Mouse (Mus musculus) forebrain, embryonic 12.5 days (tissue): Measurements from ENCODE around the gene Arid4a. TPM values are rescaled to one million over a fixed set of nuclear protein-coding genes. Genes with fewer than 3 reads are reported as not detected.

Experiments used
- ATAC-seq: fragments of 200-750 bp; cut with Nextera tagmentation; 2 replicates; pipeline ENCODE4 v1.8.0; 2017; ENCODE audit warnings: moderate TSS enrichment; ENCODE audit not compliant: low FRiP score
- H3K27ac ChIP-seq: fragments of 300-500 bp; sonication (generic); 2 replicates; pipeline ENCODE4 v1.5.1; 2016; ENCODE audit warnings: mild to moderate bottlenecking
- H3K27me3 ChIP-seq: fragments of 300-500 bp; sonication (generic); 2 replicates; pipeline ENCODE4 v1.6.1; 2016; ENCODE audit warnings: mild to moderate bottlenecking
- H3K36me3 ChIP-seq: fragments of 300-500 bp; sonication (generic); replicated peaks from 2 replicates; pipeline ENCODE4 v1.6.1; 2016; ENCODE audit warnings: mild to moderate bottlenecking
- H3K4me1 ChIP-seq: fragments of 300-500 bp; sonication (generic); 2 replicates; pipeline ENCODE4 v1.6.1; 2016
- H3K4me2 ChIP-seq: fragments of 300-500 bp; sonication (generic); 2 replicates; pipeline ENCODE4 v1.6.1; 2016; ENCODE audit warnings: mild to moderate bottlenecking, moderate library complexity
- H3K4me3 ChIP-seq: fragments of 300-500 bp; sonication (generic); replicated peaks from 2 replicates; pipeline ENCODE4 v1.5.1; 2016; ENCODE audit warnings: mild to moderate bottlenecking
- H3K9ac ChIP-seq: fragments of 300-500 bp; sonication (generic); 2 replicates; pipeline ENCODE4 v1.6.1; 2016; ENCODE audit warnings: mild to moderate bottlenecking
- H3K9me3 ChIP-seq: fragments of 300-500 bp; sonication (generic); 2 replicates; pipeline ENCODE4 v1.6.1; 2016
- WGBS: fragments of 180-500 bp; shearing (Covaris S2); methylation state at CpG from one replicate; pipeline ENCODE4 v1.1.7; 2016; 5-methylcytosine and 5-hydroxymethylcytosine counted together
- polyA plus RNA-seq: library from polyadenylated mRNA; unstranded; fragments of >200 nt; fragmentation: Nextera tagmentation; extraction: Ambion mirVana; gene quantifications from 2 replicates; pipeline ENCODE4 v1.2.1, GENCODE M21; 2016

The Arid4a gene
- polyA plus RNA-seq, 1 experiment from 2014 or later = 41.1 TPM

DNA sequence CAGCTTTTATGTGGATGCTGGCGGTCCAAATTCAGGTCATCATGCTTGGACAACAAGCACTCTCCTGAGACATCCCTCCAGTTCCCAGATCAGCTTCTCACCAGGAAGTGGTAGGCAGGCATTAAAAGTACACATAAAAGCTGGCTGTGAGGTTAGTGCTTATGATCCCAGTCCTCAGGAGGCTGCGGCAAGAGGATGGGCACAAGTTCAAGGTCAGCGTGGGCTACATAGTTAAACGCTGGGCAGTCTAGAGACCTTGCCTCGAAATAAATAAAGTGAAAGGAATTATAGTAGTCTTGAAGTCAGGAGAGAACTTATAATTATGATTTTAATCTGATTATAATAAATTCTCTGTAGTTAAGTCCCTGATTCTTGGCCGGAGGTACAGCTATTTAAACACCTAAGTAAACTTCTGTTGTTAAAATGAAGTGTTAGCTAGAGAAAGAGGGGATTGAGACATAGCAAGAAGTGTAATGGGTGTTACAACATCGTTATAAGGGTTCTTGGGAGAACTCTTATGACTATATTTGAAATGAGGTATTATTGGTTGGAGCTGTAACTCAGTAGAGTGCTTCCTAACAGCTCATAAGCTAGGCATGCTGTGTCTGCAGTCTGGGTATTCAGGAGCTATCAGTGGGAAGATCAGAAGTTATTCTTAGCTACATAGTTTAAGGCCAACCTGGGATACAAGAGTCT is 30.8 kb upstream of the Arid4a start:
- H3K36me3 ChIP-seq = peaks cover 81% of the 10 kb centered on the region
- no peak for ATAC-seq
- WGBS = 96% methylated on average over 7 of the region's 7 CpGs
- no peak overlapping the region for H3K9ac ChIP-seq
- H3K4me3 ChIP-seq = no peak overlapping the region
- no peak overlapping the region for H3K4me2 ChIP-seq
- H3K27me3 ChIP-seq = no peaks in the 10 kb centered on the region
- H3K4me1 ChIP-seq = no peaks in the 10 kb centered on the region
- no peaks in the 10 kb centered on the region for H3K9me3 ChIP-seq
- H3K27ac ChIP-seq = no peak overlapping the region

DNA sequence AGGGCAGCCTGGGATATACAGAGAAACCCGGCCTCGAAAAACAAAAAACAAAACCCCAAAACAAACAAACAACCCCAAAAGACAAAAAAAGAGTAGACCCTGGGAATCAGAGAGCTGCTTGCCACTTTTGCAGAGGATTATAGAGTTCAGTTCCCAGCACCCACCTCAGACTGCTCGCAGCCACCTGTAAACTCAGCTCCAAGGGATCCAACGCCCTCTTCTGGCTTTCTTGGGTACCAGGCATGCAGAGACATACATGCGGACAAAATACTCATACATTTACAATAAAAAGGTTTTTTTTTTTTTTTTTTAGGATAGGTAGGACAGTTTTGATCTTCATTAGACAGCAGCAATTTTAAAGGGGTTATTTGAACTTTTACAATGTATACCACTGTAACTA is 18.6 kb upstream of the Arid4a start:
- H3K27ac ChIP-seq = no peak overlapping the region
- H3K9ac ChIP-seq = no peak overlapping the region
- H3K4me3 ChIP-seq = no peak overlapping the region
- no peaks in the 10 kb centered on the region for H3K9me3 ChIP-seq
- no peaks in the 10 kb centered on the region for H3K27me3 ChIP-seq
- WGBS = 91% methylated on average over 5 of the region's 5 CpGs
- no peak overlapping the region for H3K4me2 ChIP-seq
- peaks cover 66% of the 10 kb centered on the region for H3K36me3 ChIP-seq
- no peaks in the 10 kb centered on the region; the same call in 1 of the 2 replicates for H3K4me1 ChIP-seq
- no peak for ATAC-seq

- no peak overlapping the region for H3K4me3 ChIP-seq
- H3K36me3 ChIP-seq = peaks cover 54% of the 10 kb centered on the region
These were observed 16.3 kb upstream of the Arid4a start for GRCm38 (mm10) chr12:70999423-70999903.

GRCm38 (mm10) chr12:71000344-71000743 is 15.4 kb upstream of the Arid4a start:
- Histone ChIP-seq H3K27ac (no peak overlapping the region), H3K4me3 (no peak overlapping the region), H3K9ac (no peak overlapping the region), H3K36me3 (peaks cover 57% of the 10 kb centered on the region), H3K4me2 (no peak overlapping the region), H3K9me3 (no peaks in the 10 kb centered on the region), H3K4me1 (no peaks in the 10 kb centered on the region; the same call in 1 of the 2 replicates), H3K27me3 (no peaks in the 10 kb centered on the region)
- ATAC-seq = no peak
- WGBS = 95% methylated on average over 1 of the region's 1 CpGs

More at GRCm38 (mm10) chr12:70999423-70999903, 16.3 kb upstream of the Arid4a start:
- ATAC-seq = no peak
- H3K4me1 ChIP-seq = no peaks in the 10 kb centered on the region; the same call in 1 of the 2 replicates
- WGBS = 67% methylated on average over 5 of the region's 5 CpGs
- H3K9me3 ChIP-seq = no peaks in the 10 kb centered on the region
- H3K27me3 ChIP-seq = no peaks in the 10 kb centered on the region
- H3K9ac ChIP-seq = no peak overlapping the region
- H3K27ac ChIP-seq = no peak overlapping the region
- no peak overlapping the region for H3K4me2 ChIP-seq

- peaks cover 56% of the 10 kb centered on the region for H3K36me3 ChIP-seq
- H3K4me2 ChIP-seq = no peak overlapping the region
- no peak for ATAC-seq
- H3K4me1 ChIP-seq = no peaks in the 10 kb centered on the region; the same call in 1 of the 2 replicates
- no peak overlapping the region for H3K4me3 ChIP-seq
- H3K27ac ChIP-seq = no peak overlapping the region
- no peaks in the 10 kb centered on the region for H3K9me3 ChIP-seq
- no peaks in the 10 kb centered on the region for H3K27me3 ChIP-seq
- WGBS = 85% methylated on average over 6 of the region's 6 CpGs
- H3K9ac ChIP-seq = no peak overlapping the region
These were observed 14.3 kb upstream of the Arid4a start for GRCm38 (mm10) chr12:71001456-71001855.

DNA sequence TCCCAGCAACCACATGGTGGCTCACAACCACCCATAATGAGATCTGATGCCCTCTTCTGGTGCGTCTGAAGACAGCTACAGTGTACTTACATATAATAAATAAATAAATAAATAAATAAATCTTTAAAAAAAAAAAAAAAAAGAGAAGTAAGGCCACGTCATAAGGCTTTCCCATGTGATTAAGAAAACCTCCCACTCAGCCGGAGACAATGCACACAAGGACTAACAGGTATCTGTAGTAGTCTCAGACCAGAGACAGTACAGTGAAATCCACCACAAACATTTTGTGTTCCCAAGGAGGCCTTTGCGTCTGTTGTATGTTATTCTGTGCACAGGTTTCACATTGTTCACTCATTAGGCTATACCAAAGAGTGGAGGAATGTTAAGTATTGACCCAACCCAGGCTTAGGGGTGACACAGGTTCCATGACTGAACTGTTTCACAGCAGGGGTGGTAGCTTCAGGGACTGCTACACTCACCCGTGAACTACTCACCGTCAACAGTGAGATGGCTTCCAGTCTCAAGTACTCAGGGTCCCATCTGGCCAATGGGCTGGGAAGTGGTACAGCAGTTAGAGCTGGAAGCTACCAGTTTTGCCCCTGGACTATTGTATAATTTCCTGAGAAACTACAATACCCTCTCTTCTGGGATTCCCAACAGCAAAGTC is 11.9 kb upstream of the Arid4a start:
- no peaks in the 10 kb centered on the region for H3K27me3 ChIP-seq
- no peak for ATAC-seq
- H3K4me3 ChIP-seq = no peak overlapping the region
- peaks cover 57% of the 10 kb centered on the region for H3K36me3 ChIP-seq
- WGBS = 96% methylated on average over 5 of the region's 6 CpGs
- no peak overlapping the region for H3K27ac ChIP-seq
- no peaks in the 10 kb centered on the region for H3K9me3 ChIP-seq
- no peaks in the 10 kb centered on the region; the same call in 1 of the 2 replicates for H3K4me1 ChIP-seq
- no peak overlapping the region for H3K9ac ChIP-seq
- H3K4me2 ChIP-seq = no peak overlapping the region

- Histone ChIP-seq H3K4me1 (no peaks in the 10 kb centered on the region), H3K4me3 (no peak overlapping the region), H3K36me3 (peaks cover 57% of the 10 kb centered on the region), H3K27ac (no peak overlapping the region), H3K27me3 (no peaks in the 10 kb centered on the region), H3K4me2 (no peak overlapping the region), H3K9me3 (no peaks in the 10 kb centered on the region), H3K9ac (no peak overlapping the region)
- 93% methylated on average over 6 of the region's 6 CpGs for WGBS
- ATAC-seq = no peak
These were observed 9.6 kb upstream of the Arid4a start for GRCm38 (mm10) chr12:71006141-71006540.

DNA sequence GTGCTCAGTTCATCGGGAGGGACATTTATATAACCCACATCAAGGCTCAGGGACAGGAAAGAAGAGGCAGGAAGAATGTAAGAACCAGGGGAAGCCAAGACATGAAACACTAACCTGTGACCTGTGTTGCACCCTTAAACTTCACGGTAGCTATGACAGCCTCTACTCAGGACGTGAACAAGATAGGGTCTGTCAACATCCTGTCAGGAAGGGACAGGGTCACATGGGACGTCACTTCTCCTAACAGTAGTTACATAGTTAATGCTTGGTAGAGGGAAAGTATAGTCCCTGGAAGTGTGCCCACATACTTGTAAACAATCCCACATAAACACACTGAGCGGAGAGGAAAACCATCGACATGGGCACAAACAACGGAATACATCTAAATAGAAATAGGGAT is 8.9 kb upstream of the Arid4a start:
- Histone ChIP-seq H3K27ac (no peak overlapping the region), H3K4me1 (no peaks in the 10 kb centered on the region), H3K4me2 (no peak overlapping the region), H3K9me3 (no peaks in the 10 kb centered on the region), H3K36me3 (peaks cover 58% of the 10 kb centered on the region), H3K9ac (no peak overlapping the region), H3K27me3 (no peaks in the 10 kb centered on the region), H3K4me3 (no peak overlapping the region)
- ATAC-seq = no peak
- 93% methylated on average over 7 of the region's 7 CpGs for WGBS

- Histone ChIP-seq H3K36me3 (peaks cover 54% of the 10 kb centered on the region), H3K9me3 (no peaks in the 10 kb centered on the region), H3K27ac (no peak overlapping the region), H3K27me3 (no peaks in the 10 kb centered on the region), H3K4me1 (peaks cover 15% of the 10 kb centered on the region), H3K4me3 (no peak overlapping the region), H3K4me2 (no peak overlapping the region), H3K9ac (no peak overlapping the region)
- 72% methylated on average over 4 of the region's 4 CpGs for WGBS
- ATAC-seq = no peak
These were observed 6.0 kb upstream of the Arid4a start for GRCm38 (mm10) chr12:71009769-71010168.

GRCm38 (mm10) chr12:71014845-71015362 is 886 bp upstream of the Arid4a start:
- H3K9ac ChIP-seq = peak overlapping the region; percentile 80
- no peaks in the 10 kb centered on the region for H3K27me3 ChIP-seq
- peaks cover 23% of the 10 kb centered on the region for H3K4me1 ChIP-seq
- H3K36me3 ChIP-seq = peaks cover 20% of the 10 kb centered on the region
- peak overlapping the region; percentile 98 for H3K27ac ChIP-seq
- peak overlapping the region; percentile 97 for H3K4me3 ChIP-seq
- ATAC-seq = no peak
- H3K4me2 ChIP-seq = peak overlapping the region; percentile 76
- H3K9me3 ChIP-seq = no peaks in the 10 kb centered on the region
- WGBS = under 1% methylated on average over 32 of the region's 32 CpGs

GRCm38 (mm10) chr12:71016211-71016502 is 367 bp downstream of the Arid4a start:
- WGBS = 1% methylated on average over 28 of the region's 33 CpGs
- H3K36me3 ChIP-seq = peaks cover 27% of the 10 kb centered on the region
- H3K9ac ChIP-seq = peak overlapping the region; percentile 91
- H3K27me3 ChIP-seq = no peaks in the 10 kb centered on the region
- peak overlapping the region; percentile 96 for H3K27ac ChIP-seq
- H3K4me1 ChIP-seq = peaks cover 23% of the 10 kb centered on the region
- H3K4me2 ChIP-seq = peak overlapping the region; percentile 79
- H3K4me3 ChIP-seq = peak overlapping the region; percentile 97
- H3K9me3 ChIP-seq = no peaks in the 10 kb centered on the region
- no peak; the same call in 1 of the 2 replicates for ATAC-seq

DNA sequence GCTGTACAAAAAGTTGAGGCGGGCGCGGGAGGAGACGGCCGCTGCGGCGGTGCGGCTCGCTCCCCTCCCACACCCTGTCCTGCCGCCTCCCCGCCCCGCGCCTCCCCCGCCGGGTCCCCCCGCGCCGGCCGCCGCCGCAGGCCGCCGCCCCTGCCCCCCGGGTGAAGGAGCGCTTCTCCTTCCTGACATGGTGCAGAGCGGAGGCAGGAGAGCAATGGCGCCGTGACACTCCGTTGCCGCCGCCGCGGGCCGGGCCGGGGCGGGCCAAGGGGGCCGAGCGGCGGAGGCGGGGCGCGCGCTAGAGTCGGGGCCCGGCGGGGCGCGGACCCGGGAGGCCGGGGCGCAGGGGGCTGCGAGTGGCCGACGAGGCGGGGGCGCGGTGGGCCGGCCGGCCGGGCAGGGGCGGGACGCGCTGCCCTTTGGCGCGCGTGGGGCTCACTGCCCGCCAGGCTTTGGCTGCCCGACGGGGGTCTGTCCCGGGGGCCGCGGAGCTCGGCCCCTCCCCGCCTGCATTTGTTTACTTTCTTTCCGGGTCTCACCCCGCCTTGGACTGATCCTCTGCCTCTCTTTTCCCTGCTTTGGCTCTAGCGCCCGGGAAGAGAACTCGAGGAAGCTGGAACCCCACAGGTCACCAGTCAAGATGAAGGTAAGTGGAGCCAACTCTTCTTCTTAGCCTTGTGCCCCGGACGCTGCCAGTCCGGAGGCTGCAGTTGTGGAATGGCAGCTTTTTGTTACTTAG is 882 bp downstream of the Arid4a start:
- Histone ChIP-seq H3K27ac (peak overlapping the region; percentile 96), H3K4me3 (peak overlapping the region; percentile 97), H3K27me3 (no peaks in the 10 kb centered on the region), H3K9ac (peak overlapping the region; percentile 91), H3K9me3 (no peaks in the 10 kb centered on the region), H3K4me1 (peaks cover 23% of the 10 kb centered on the region), H3K36me3 (peaks cover 31% of the 10 kb centered on the region), H3K4me2 (peak overlapping the region; percentile 79)
- 0% methylated on average over 32 of the region's 82 CpGs for WGBS
- ATAC-seq = peak; percentile 17
